In genomic region chr5:144125979-144126755, GRCm38 (mm10) we compare ENCODE assay signal across 11 mouse cellular contexts. TPM values are rescaled to one million over a fixed set of nuclear protein-coding genes. Genes with fewer than 3 reads are reported as not detected.
DNase-seq lines count a peak whose midpoint lies in the region; ATAC-seq lines count a peak whose summit lies in the region.
"Had no signal": no experiment of that assay in that cellular context is flagged by ENCODE, and none has a peak within 500 bp of the region (broad histone marks: within the 10 kb centered on the region; RNA-seq: fewer than 3 reads in every experiment).

No protein-coding gene starts in this region.

- H3K27me3 ChIP-seq in forebrain, embryonic 12.5 days, result no peaks in the 10 kb centered on the region
- H3K27me3 ChIP-seq in forebrain, embryonic 16.5 days (replicated peaks; ENCODE audit: control insufficient read depth, insufficient read depth, low read length), result no peaks in the 10 kb centered on the region
- no peaks in the 10 kb centered on the region for H3K27me3 ChIP-seq in midbrain, embryonic 14.5 days (ENCODE audit: control insufficient read depth, insufficient read depth, low read length)
- H3K27me3 ChIP-seq: heart, embryonic 15.5 days had no signal

- peaks cover 16% of the 10 kb centered on the region for H3K4me1 ChIP-seq in forebrain, embryonic 12.5 days
- peaks cover 16% of the 10 kb centered on the region for H3K4me1 ChIP-seq in forebrain, embryonic 16.5 days (replicated peaks; ENCODE audit: control insufficient read depth, insufficient read depth, low read length)
- H3K4me1 ChIP-seq in midbrain, embryonic 14.5 days (ENCODE audit: control insufficient read depth, insufficient read depth, low read length), result peaks cover 9% of the 10 kb centered on the region; the same call in 1 of the 2 replicates

- no peak overlapping the region for H3K4me3 ChIP-seq in forebrain, embryonic 12.5 days (replicated peaks)
- no peak overlapping the region for H3K4me3 ChIP-seq in forebrain, embryonic 16.5 days (replicated peaks; ENCODE audit: low read length)
- H3K4me3 ChIP-seq in midbrain, embryonic 14.5 days (replicated peaks; ENCODE audit: low read depth, low read length), result no peak overlapping the region
- H3K4me3 ChIP-seq: heart, embryonic 15.5 days had no signal

- H3K9me3 ChIP-seq in forebrain, embryonic 12.5 days, result no peaks in the 10 kb centered on the region
- H3K9me3 ChIP-seq in forebrain, embryonic 16.5 days (ENCODE audit: control insufficient read depth, low read length), result no peaks in the 10 kb centered on the region
- no peaks in the 10 kb centered on the region for H3K9me3 ChIP-seq in midbrain, embryonic 14.5 days (ENCODE audit: control insufficient read depth, low read length)
- H3K9me3 ChIP-seq: heart, embryonic 15.5 days had no signal

- 79% methylated on average over 9 of the region's 9 CpGs for WGBS in forebrain, embryonic 12.5 days
- WGBS in forebrain, embryonic 16.5 days, result 68% methylated on average over 9 of the region's 9 CpGs
- 78% methylated on average over 9 of the region's 9 CpGs for WGBS in midbrain, embryonic 14.5 days

- no peak overlapping the region for H3K9ac ChIP-seq in forebrain, embryonic 12.5 days
- no peak overlapping the region for H3K9ac ChIP-seq in forebrain, embryonic 16.5 days (replicated peaks; ENCODE audit: low read depth, low read length)
- no peak overlapping the region for H3K9ac ChIP-seq in midbrain, embryonic 14.5 days (replicated peaks; ENCODE audit: low read length)
- H3K9ac ChIP-seq: heart, embryonic 15.5 days; liver, embryonic 14.5 days had no signal

- ATAC-seq in forebrain, embryonic 12.5 days (ENCODE audit: low FRiP score), result no peak
- no peak for ATAC-seq in forebrain, embryonic 16.5 days
- no peak for ATAC-seq in midbrain, embryonic 14.5 days (ENCODE audit: low FRiP score, low TSS enrichment)
- no peak for ATAC-seq in cerebellum, adult (ENCODE audit: insufficient number of reproducible peaks, low FRiP score, low TSS enrichment)

- no peak overlapping the region for H3K4me2 ChIP-seq in forebrain, embryonic 12.5 days
- no peak overlapping the region for H3K4me2 ChIP-seq in forebrain, embryonic 16.5 days (ENCODE audit: low read length)
- H3K4me2 ChIP-seq in midbrain, embryonic 14.5 days (ENCODE audit: low read length), result no peak overlapping the region
- H3K4me2 ChIP-seq: heart, embryonic 15.5 days had no signal

- peak; percentile 4 to 34 for DNase-seq in urinary bladder, adult 18-20 months (ENCODE audit: low spot score in 2 of 2)
- no peak for DNase-seq in urinary bladder, postnatal 25 days (ENCODE audit: low spot score)
- DNase-seq in midbrain, embryonic 14.5 days, result peak; percentile 41
- no peak for DNase-seq in retina, embryonic 14.5 days (ENCODE audit: low spot score)
- no peak for DNase-seq in left cerebral cortex, adult 11 months (ENCODE audit: low spot score)
- DNase-seq: cerebellum, postnatal 14 days had no signal

- peaks cover 18% of the 10 kb centered on the region for H3K36me3 ChIP-seq in forebrain, embryonic 12.5 days (replicated peaks)
- H3K36me3 ChIP-seq in forebrain, embryonic 16.5 days (ENCODE audit: control insufficient read depth, insufficient read depth), result peaks cover 3% of the 10 kb centered on the region; the same call in 1 of the 2 replicates
- H3K36me3 ChIP-seq in midbrain, embryonic 14.5 days (ENCODE audit: control insufficient read depth, insufficient read depth, low read length), result peaks cover 10% of the 10 kb centered on the region; the same call in 1 of the 2 replicates

- peak overlapping the region; percentile 71 for H3K27ac ChIP-seq in forebrain, embryonic 12.5 days
- no peak overlapping the region for H3K27ac ChIP-seq in forebrain, embryonic 16.5 days (ENCODE audit: low read length)
- H3K27ac ChIP-seq in midbrain, embryonic 14.5 days (replicated peaks; ENCODE audit: low read depth, low read length), result peak overlapping the region; percentile 53; the same call in 1 of the 2 replicates
- H3K27ac ChIP-seq: heart, embryonic 15.5 days; liver, embryonic 14.5 days had no signal

RNA-seq across cellular contexts. Expression of gene Lmtk2, which starts 25.9 kb away (rescaled TPM):
- polyA plus RNA-seq in forebrain, embryonic 12.5 days (2016; fragmentation: Nextera tagmentation; extraction: Ambion mirVana), result 9.5 and 10.3 TPM in 2 replicates
- 9.4 TPM in 2 replicates for polyA plus RNA-seq in forebrain, embryonic 16.5 days (2015; fragmentation: Nextera tagmentation; extraction: Ambion mirVana)
- polyA plus RNA-seq in midbrain, embryonic 14.5 days (2014; fragmentation: Nextera tagmentation; extraction: Ambion mirVana), result 10.3 and 10.6 TPM in 2 replicates

Comparison
In these comparisons a context has a peak if more than half of its experiments do, and no peak if none do; other contexts are left out.
1. DNase-seq: peak in urinary bladder, adult 18-20 months (2 of 2) and midbrain, embryonic 14.5 days (single experiment); none in urinary bladder, postnatal 25 days (single experiment), retina, embryonic 14.5 days (single experiment) and left cerebral cortex, adult 11 months (single experiment).